Mouse (Mus musculus) bone marrow macrophage, adult 2 months (primary cell): ENCODE data around the gene Cotl1. TPM values are rescaled to one million over a fixed set of nuclear protein-coding genes. Genes with fewer than 3 reads are reported as not detected.

Source experiments
- H3K27ac ChIP-seq: 2 replicates; pipeline ENCODE4 v1.5.1; 2012; ENCODE audit warnings: low read depth, low read length; ENCODE audit not compliant: insufficient read depth
- H3K4me1 ChIP-seq: 2 replicates; pipeline ENCODE4 v1.6.1; 2012; ENCODE audit warnings: low read length; ENCODE audit not compliant: control insufficient read depth, insufficient read depth
- H3K4me3 ChIP-seq: 2 replicates; pipeline ENCODE4 v1.5.1; 2012; ENCODE audit warnings: mild to moderate bottlenecking, low read length, moderate library complexity; ENCODE audit not compliant: insufficient read depth
- CTCF ChIP-seq: IDR thresholded peaks from 2 replicates; pipeline ENCODE4 v1.5.1; 2012; ENCODE audit warnings: low read depth, mild to moderate bottlenecking, low read length, moderate library complexity
- POLR2A ChIP-seq: IDR thresholded peaks from 2 replicates; pipeline ENCODE4 v1.6.1; 2012; ENCODE audit warnings: mild to moderate bottlenecking, low read depth, low read length, borderline replicate concordance
- polyA plus RNA-seq: library from polyadenylated mRNA; stranded (reverse); fragments of >200 nt; gene quantifications from 2 replicates; pipeline ENCODE4 v1.2.4, GENCODE M21; 2012; ENCODE audit not compliant: missing spikeins, insufficient read depth, insufficient read length

Cotl1 gene
- polyA plus RNA-seq, 1 experiment: 492 TPM

- peak overlapping the region; percentile 95 for H3K4me3 ChIP-seq
- peaks cover 25% of the 10 kb centered on the region for H3K4me1 ChIP-seq
- TF ChIP-seq POLR2A (no peak), CTCF (no peak)
- H3K27ac ChIP-seq: peak overlapping the region; percentile 80
Observed at GRCm38 (mm10) chr8:119839419-119840021, 824 bp downstream of the Cotl1 start.

DNA sequence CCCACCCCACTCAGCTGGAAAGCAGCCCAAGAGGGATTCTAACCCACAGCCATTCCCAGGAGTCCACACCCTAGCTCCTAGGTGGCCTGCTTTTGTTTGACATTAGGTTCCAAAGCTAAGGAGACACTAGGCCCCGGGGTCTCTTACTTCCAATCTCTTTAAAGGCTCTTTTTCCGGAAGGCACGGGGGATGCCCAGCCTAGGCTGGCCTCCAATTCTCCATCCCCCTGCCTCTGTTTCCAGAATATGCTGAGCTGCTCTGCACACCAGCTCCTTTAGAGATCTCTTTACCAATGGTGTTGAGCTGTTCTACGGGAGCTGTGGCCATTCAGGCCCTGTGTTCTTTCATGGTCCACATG, 1.4 kb downstream of the Cotl1 start:
- peak overlapping the region; percentile 95 for H3K4me3 ChIP-seq
- H3K4me1 ChIP-seq: peaks cover 25% of the 10 kb centered on the region
- peak overlapping the region; percentile 80 for H3K27ac ChIP-seq
- TF ChIP-seq CTCF (no peak), POLR2A (0 out of 2 replicates have a peak, but pooled peaks have one; percentile 42)

DNA sequence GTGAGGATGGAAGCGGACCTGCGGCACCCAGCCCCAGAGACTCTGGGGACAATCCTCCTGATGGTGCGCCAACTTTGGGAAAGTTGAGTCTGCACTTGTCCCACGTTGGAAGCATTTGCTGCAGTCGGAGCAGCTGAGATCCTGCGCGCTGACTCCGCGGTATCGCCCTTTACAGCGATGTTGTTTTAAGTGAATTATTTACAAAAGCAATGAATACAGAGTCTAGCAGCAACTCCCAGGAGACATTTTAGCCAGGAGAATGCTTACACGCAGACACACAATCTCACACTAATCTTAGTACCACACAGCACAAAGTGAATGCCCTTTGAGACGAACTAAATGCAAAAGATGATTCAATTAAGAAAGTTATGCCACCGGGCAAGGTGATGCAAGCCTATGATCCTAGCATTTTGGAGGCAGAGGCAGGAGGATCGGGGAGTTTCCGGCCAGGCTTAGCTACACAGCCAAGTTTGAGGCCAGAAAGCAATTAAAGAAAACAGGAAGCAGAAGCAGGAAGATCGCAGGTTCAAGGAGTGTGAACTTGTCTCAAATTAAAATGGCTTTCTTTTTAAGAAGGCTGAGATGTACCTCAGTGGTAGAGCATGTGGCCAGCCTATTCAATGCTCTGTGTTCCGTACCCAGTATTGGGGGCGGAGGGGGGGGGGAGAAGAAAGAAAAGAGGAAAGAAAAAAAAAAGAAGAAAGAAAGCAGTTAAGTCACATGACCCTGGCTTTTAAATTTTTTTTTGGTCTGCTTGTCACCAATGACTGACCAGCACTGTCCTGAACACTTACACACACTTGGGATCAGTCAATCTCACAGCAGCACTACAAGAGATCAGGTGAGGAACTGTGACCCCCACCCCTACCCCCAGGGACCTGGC, 2.0 kb downstream of the Cotl1 start:
- Histone ChIP-seq H3K4me3 (peak overlapping the region; percentile 95), H3K4me1 (peaks cover 31% of the 10 kb centered on the region), H3K27ac (peak overlapping the region; percentile 80)
- TF ChIP-seq POLR2A: no peak
- TF ChIP-seq CTCF: no peak

DNA sequence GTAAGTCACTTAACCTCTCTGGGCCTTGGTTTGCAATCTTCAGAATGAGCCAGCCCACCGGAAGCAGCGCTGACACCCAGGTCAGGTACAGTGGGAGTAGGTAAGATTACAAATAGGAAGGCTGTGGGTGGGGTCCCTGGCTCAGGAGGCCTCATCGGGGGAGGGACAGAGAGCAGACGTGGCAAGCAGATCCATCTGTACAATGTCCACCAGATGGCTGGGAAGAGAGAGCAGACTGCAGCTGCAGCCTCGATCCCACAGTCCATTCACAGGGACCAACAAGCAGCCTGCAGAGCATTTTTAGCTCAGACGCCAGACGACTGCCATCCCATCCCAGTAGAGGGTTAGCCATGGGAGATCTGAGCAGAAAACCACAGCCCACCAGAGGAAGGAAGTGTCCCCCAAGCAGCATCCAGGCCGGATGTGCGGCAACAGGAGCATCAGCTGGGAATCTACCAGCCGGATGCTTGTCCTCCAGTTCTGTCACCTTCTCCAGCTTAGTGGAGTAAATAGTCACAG, 2.7 kb downstream of the Cotl1 start:
- Histone ChIP-seq H3K4me1 (peaks cover 36% of the 10 kb centered on the region), H3K27ac (no peak overlapping the region), H3K4me3 (peak overlapping the region; percentile 95)
- TF ChIP-seq CTCF: no peak
- no peak for TF ChIP-seq POLR2A

DNA sequence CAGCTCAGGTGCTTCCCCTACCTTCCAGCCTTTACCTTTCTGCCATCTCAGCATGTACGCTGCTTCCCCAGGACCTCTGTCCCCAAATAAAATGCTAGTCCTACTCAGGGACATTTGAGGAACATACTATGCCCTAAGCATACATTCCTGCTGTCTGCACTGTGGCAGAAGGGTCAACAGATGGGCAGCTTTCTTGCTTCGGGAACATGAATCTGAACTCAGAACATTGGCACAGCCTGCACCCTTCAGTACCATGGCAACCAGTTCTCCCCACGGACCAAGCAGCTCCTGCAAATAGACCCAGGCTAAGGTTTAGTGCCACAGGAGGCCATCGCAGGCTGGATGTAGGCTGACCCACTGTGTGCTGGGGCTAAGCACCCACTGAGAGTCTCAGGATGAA, 3.5 kb downstream of the Cotl1 start:
- no peak overlapping the region for H3K4me3 ChIP-seq
- peaks cover 44% of the 10 kb centered on the region for H3K4me1 ChIP-seq
- no peak overlapping the region for H3K27ac ChIP-seq
- 0 out of 2 replicates have a peak, but pooled peaks have one; percentile 15 for TF ChIP-seq CTCF
- no peak for TF ChIP-seq POLR2A

- no peak for TF ChIP-seq POLR2A
- TF ChIP-seq CTCF: no peak
- H3K27ac ChIP-seq: no peak overlapping the region
- peaks cover 52% of the 10 kb centered on the region for H3K4me1 ChIP-seq
- no peak overlapping the region for H3K4me3 ChIP-seq
Observed at GRCm38 (mm10) chr8:119835270-119835669, 5.1 kb downstream of the Cotl1 start.

DNA sequence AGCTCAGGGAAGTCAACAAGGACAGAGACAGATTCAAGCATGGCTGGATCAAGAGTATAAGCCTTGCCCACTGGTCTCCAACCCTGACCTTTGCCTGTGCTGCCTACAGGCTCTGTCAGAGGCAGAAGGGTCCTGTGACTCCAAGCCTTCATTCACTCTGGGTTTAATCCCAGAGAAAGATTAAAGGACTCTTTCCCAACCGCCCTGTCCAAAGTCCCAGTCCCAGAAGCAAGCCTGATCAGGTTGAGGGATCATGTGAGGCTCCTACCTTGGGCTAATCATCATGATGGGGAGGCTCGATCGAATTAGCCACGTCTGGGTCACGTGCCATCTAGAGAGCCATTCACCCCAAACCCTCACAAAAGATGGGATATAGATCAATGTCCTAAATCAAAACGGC, 5.7 kb downstream of the Cotl1 start:
- no peak for TF ChIP-seq CTCF
- no peak for TF ChIP-seq POLR2A
- Histone ChIP-seq H3K4me3 (no peak overlapping the region), H3K4me1 (peaks cover 53% of the 10 kb centered on the region), H3K27ac (no peak overlapping the region)

DNA sequence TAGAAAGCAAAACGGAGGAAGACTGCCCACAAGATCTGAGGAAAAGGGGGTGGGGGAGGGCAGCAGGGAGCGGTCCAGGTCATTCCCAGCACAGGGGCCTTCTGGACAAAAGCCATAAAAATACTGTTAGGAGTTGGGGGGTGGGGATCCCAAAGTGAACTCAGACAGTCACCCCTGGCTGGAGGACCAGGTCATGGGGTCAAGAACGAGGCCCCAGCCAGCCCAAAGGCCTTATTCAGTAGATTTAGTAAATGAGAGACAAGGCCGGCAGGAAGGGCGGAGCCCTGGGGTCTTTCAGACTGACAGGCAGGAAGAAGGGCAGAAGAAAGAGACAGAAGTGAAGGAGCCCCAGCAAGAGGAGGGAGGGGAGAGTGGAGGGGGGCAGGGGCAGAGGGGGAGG, 7.4 kb downstream of the Cotl1 start:
- H3K4me1 ChIP-seq: peaks cover 60% of the 10 kb centered on the region
- H3K27ac ChIP-seq: no peak overlapping the region
- H3K4me3 ChIP-seq: no peak overlapping the region
- TF ChIP-seq POLR2A: no peak
- no peak for TF ChIP-seq CTCF

- peaks cover 60% of the 10 kb centered on the region for H3K4me1 ChIP-seq
- H3K27ac ChIP-seq: no peak overlapping the region
- H3K4me3 ChIP-seq: no peak overlapping the region
- TF ChIP-seq POLR2A (no peak), CTCF (no peak)
Observed at GRCm38 (mm10) chr8:119832101-119832617, 8.2 kb downstream of the Cotl1 start.

GRCm38 (mm10) chr8:119831336-119831995, 8.9 kb downstream of the Cotl1 start:
- Histone ChIP-seq H3K4me1 (peaks cover 60% of the 10 kb centered on the region), H3K4me3 (no peak overlapping the region), H3K27ac (no peak overlapping the region)
- TF ChIP-seq CTCF (no peak), POLR2A (no peak)
